Comparison of ENCODE assay signal across 7 mouse cellular contexts in genomic region chr1:62704889-62705516, GRCm38 (mm10). TPM values are rescaled to one million over a fixed set of nuclear protein-coding genes. Genes with fewer than 3 reads are reported as not detected.
A peak's percentile ranks its signal among the peaks of the same experiment; 100 is the strongest.
DNase-seq lines count a peak whose midpoint lies in the region; ATAC-seq and TF ChIP-seq lines count a peak whose summit lies in the region.

No protein-coding gene starts in this region.

- peaks cover 25% of the 10 kb centered on the region for H3K4me1 ChIP-seq in neural tube, embryonic 11.5 days (ENCODE audit: control insufficient read depth, insufficient read depth, low read length)
- peaks cover 41% of the 10 kb centered on the region for H3K4me1 ChIP-seq in forebrain, embryonic 16.5 days (replicated peaks; ENCODE audit: control insufficient read depth, insufficient read depth, low read length)
- H3K4me1 ChIP-seq in liver, embryonic 16.5 days (ENCODE audit: control insufficient read depth, low read depth, low read length), result peaks cover 5% of the 10 kb centered on the region
- H3K4me1 ChIP-seq in stomach, postnatal 0 days (replicated peaks; ENCODE audit: control insufficient read depth, insufficient read depth), result no peaks in the 10 kb centered on the region

- peak; percentile 40 for DNase-seq in neural tube, embryonic 11.5 days (ENCODE audit: low spot score)
- DNase-seq in neural tube, embryonic 10.5 days (ENCODE audit: extremely low spot score, low spot score), result no peak
- DNase-seq in stomach, postnatal 0 days (ENCODE audit: low spot score), result no peak
- DNase-seq in thymus, postnatal 25 days, result no peak
- DNase-seq in adrenal gland, adult 8-10 months, result no peak

- H3K9me3 ChIP-seq in neural tube, embryonic 11.5 days (ENCODE audit: control insufficient read depth, low read length), result no peaks in the 10 kb centered on the region
- no peaks in the 10 kb centered on the region for H3K9me3 ChIP-seq in forebrain, embryonic 16.5 days (ENCODE audit: control insufficient read depth, low read length)
- H3K9me3 ChIP-seq in liver, embryonic 16.5 days (replicated peaks; ENCODE audit: control insufficient read depth, low read length), result no peaks in the 10 kb centered on the region
- no peaks in the 10 kb centered on the region for H3K9me3 ChIP-seq in stomach, postnatal 0 days (ENCODE audit: control insufficient read depth, low read length)

- H3K36me3 ChIP-seq in neural tube, embryonic 11.5 days (ENCODE audit: control insufficient read depth, insufficient read depth, low read length), result no peaks in the 10 kb centered on the region
- H3K36me3 ChIP-seq in forebrain, embryonic 16.5 days (ENCODE audit: control insufficient read depth, insufficient read depth), result no peaks in the 10 kb centered on the region
- no peaks in the 10 kb centered on the region for H3K36me3 ChIP-seq in liver, embryonic 16.5 days (ENCODE audit: control insufficient read depth, insufficient read depth)
- H3K36me3 ChIP-seq in stomach, postnatal 0 days (ENCODE audit: control insufficient read depth, insufficient read depth, low read length), result no peaks in the 10 kb centered on the region

- ATAC-seq in neural tube, embryonic 11.5 days (ENCODE audit: insufficient read depth, low FRiP score, low TSS enrichment), result no peak
- no peak for ATAC-seq in forebrain, embryonic 16.5 days
- ATAC-seq in liver, embryonic 16.5 days (ENCODE audit: low read depth), result no peak
- no peak for ATAC-seq in stomach, postnatal 0 days (ENCODE audit: low FRiP score, low TSS enrichment)

- peaks cover 5% of the 10 kb centered on the region for H3K27me3 ChIP-seq in neural tube, embryonic 11.5 days (ENCODE audit: control insufficient read depth, insufficient read depth, low read length)
- H3K27me3 ChIP-seq in forebrain, embryonic 16.5 days (replicated peaks; ENCODE audit: control insufficient read depth, insufficient read depth, low read length), result peaks cover 10% of the 10 kb centered on the region
- peaks cover 79% of the 10 kb centered on the region for H3K27me3 ChIP-seq in liver, embryonic 16.5 days (ENCODE audit: control insufficient read depth, insufficient read depth, low read depth, low read length)
- H3K27me3 ChIP-seq in stomach, postnatal 0 days (ENCODE audit: control insufficient read depth, insufficient read depth, low read length), result no peaks in the 10 kb centered on the region

- no peak for TF ChIP-seq EP300 in stomach, postnatal 0 days (optimal IDR thresholded peaks at IDR 0.05)

- peak overlapping the region; percentile 77 for H3K9ac ChIP-seq in neural tube, embryonic 11.5 days (ENCODE audit: low read length)
- peak overlapping the region; percentile 69 for H3K9ac ChIP-seq in forebrain, embryonic 16.5 days (replicated peaks; ENCODE audit: low read depth, low read length)
- H3K9ac ChIP-seq in liver, embryonic 16.5 days (ENCODE audit: low read depth, low read length), result no peak overlapping the region
- H3K9ac ChIP-seq in stomach, postnatal 0 days (ENCODE audit: low read length), result peak overlapping the region; percentile 75

- peak overlapping the region; percentile 70 for H3K4me3 ChIP-seq in neural tube, embryonic 11.5 days (ENCODE audit: low read depth, low read length)
- peak overlapping the region; percentile 71 for H3K4me3 ChIP-seq in forebrain, embryonic 16.5 days (replicated peaks; ENCODE audit: low read length)
- peak overlapping the region; percentile 27 for H3K4me3 ChIP-seq in liver, embryonic 16.5 days (ENCODE audit: low read depth, low read length)
- H3K4me3 ChIP-seq in stomach, postnatal 0 days (ENCODE audit: low read depth, low read length), result peak overlapping the region; percentile 72

- 0 out of 2 replicates have a peak overlapping the region, but pooled peaks have one; percentile 35 for H3K27ac ChIP-seq in neural tube, embryonic 11.5 days (ENCODE audit: low read depth, low read length)
- H3K27ac ChIP-seq in forebrain, embryonic 16.5 days (ENCODE audit: low read length), result peak overlapping the region; percentile 76; the same call in 1 of the 2 replicates
- no peak overlapping the region for H3K27ac ChIP-seq in liver, embryonic 16.5 days (ENCODE audit: low read length)
- peak overlapping the region; percentile 72 for H3K27ac ChIP-seq in stomach, postnatal 0 days (replicated peaks)

- no peak for TF ChIP-seq CTCF in stomach, postnatal 0 days (IDR thresholded peaks at IDR 0.05; ENCODE audit: low read depth)

- WGBS in neural tube, embryonic 11.5 days, result 3% methylated on average over 16 of the region's 16 CpGs
- WGBS in forebrain, embryonic 16.5 days, result 11% methylated on average over 16 of the region's 16 CpGs
- 9% methylated on average over 16 of the region's 16 CpGs for WGBS in liver, embryonic 16.5 days (ENCODE audit: insufficient replicate concordance)
- WGBS in stomach, postnatal 0 days, result 33% methylated on average over 16 of the region's 16 CpGs

- H3K4me2 ChIP-seq in neural tube, embryonic 11.5 days (ENCODE audit: low read depth), result peak overlapping the region; percentile 96
- peak overlapping the region; percentile 98 for H3K4me2 ChIP-seq in forebrain, embryonic 16.5 days (ENCODE audit: low read length)
- no peak overlapping the region for H3K4me2 ChIP-seq in liver, embryonic 16.5 days (ENCODE audit: low read depth, low read length)
- peak overlapping the region; percentile 98 for H3K4me2 ChIP-seq in stomach, postnatal 0 days (replicated peaks; ENCODE audit: low read depth)

RNA-seq across cellular contexts. Expression of gene Nrp2, which starts 1.9 kb away (rescaled TPM):
- polyA plus RNA-seq in neural tube, embryonic 11.5 days (2014; fragmentation: Nextera tagmentation; extraction: Ambion mirVana), result 35.6 and 40.9 TPM in 2 replicates
- polyA plus RNA-seq in forebrain, embryonic 16.5 days (2015; fragmentation: Nextera tagmentation; extraction: Ambion mirVana), result 31.1 and 43.9 TPM in 2 replicates
- polyA plus RNA-seq in liver, embryonic 16.5 days (2015; fragmentation: Nextera tagmentation; extraction: Ambion mirVana), result 0.70 and 0.91 TPM in 2 replicates
- polyA plus RNA-seq in stomach, postnatal 0 days (2015; fragmentation: Nextera tagmentation; extraction: Ambion mirVana), result 10.2 TPM in 2 replicates
- total RNA-seq in adrenal gland, adult 8-10 months (2022), result 10 to 100 TPM; 38.0 to 54.0 (median 45.8) TPM
